Mouse (Mus musculus) ES-E14 (cell line): Measurements from ENCODE around the gene Plch2.

Experiments used
- CHD2 ChIP-seq: IDR thresholded peaks from 2 replicates; pipeline ENCODE4 v1.6.1; 2014; ENCODE audit warnings: mild to moderate bottlenecking, low read depth, low read length, inconsistent platforms
- HCFC1 ChIP-seq: IDR thresholded peaks from 2 replicates; pipeline ENCODE4 v1.6.1; 2012; ENCODE audit warnings: low read length, inconsistent platforms, borderline replicate concordance; ENCODE audit not compliant: insufficient read depth
- MAFK ChIP-seq: IDR thresholded peaks from 2 replicates; pipeline ENCODE4 v1.6.1; 2014; ENCODE audit warnings: mild to moderate bottlenecking, low read depth, low read length, inconsistent platforms; ENCODE audit not compliant: insufficient read depth
- ZC3H11A ChIP-seq: IDR thresholded peaks from 2 replicates; pipeline ENCODE4 v1.6.1; 2012; ENCODE audit warnings: low read depth, mild to moderate bottlenecking, inconsistent platforms, low read length, borderline replicate concordance
- ZNF384 ChIP-seq: IDR thresholded peaks from 2 replicates; pipeline ENCODE4 v1.6.1; 2012; ENCODE audit warnings: low read depth, low read length, inconsistent platforms

DNA sequence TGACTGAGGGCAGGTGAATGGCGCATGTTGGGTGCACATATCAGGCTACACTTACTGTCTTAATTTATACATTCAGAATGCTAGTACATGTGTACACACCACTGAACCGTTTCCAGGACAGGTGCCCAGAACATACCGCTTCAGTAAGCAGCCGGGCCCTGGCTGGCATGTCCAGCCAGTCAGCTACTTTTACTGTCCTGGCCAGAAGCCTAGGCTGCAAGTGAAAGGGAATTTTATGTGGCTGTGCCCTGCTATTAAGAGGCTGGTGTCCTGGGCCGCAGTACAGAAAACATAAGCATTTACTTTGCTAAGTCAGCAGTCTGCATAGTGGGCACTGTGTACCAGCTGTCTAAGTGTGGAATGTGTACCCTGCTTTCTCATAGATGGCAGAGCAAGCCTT, 14.3 kb upstream of the Plch2 start:
- TF ChIP-seq ZC3H11A = no peak
- TF ChIP-seq HCFC1 = no peak
- TF ChIP-seq ZNF384 = no peak
- TF ChIP-seq CHD2 = no peak
- no peak for TF ChIP-seq MAFK
